Mouse (Mus musculus) left cerebral cortex, adult 11 months (tissue): ENCODE data around the gene Arrdc5.
A peak's percentile ranks its signal among the peaks of the same experiment; 100 is the strongest.
"Not testable (repeated sequence)": the region's sequence is repeated elsewhere in the genome, so short reads cannot be mapped to it uniquely, and the experiment has no call there.

Experiments
- DNase-seq: peaks from one replicate; pipeline ENCODE4 v3.0.0; 2022; ENCODE audit warnings: low spot score

Gene Arrdc5

GRCm38 (mm10) chr17:56276643-56277566 lies 23.2 kb downstream of the Arrdc5 start, which contains the start of gene Ticam1:
TSS of gene Ticam1 (minus strand) at chr17:56276786.
- DNase-seq: peak; percentile 80

- DNase-seq: no peak
Measured at GRCm38 (mm10) chr17:56275842-56276480, 24.1 kb downstream of the Arrdc5 start.

- no peak for DNase-seq
Measured at GRCm38 (mm10) chr17:56273986-56274385, 26.1 kb downstream of the Arrdc5 start.

- DNase-seq: no peak
Measured at GRCm38 (mm10) chr17:56273482-56273881, 26.6 kb downstream of the Arrdc5 start.

GRCm38 (mm10) chr17:56272644-56273043 lies 27.4 kb downstream of the Arrdc5 start:
- DNase-seq: no peak

- no peak for DNase-seq
Measured at GRCm38 (mm10) chr17:56271609-56272253, 28.4 kb downstream of the Arrdc5 start.

GRCm38 (mm10) chr17:56269741-56270140 lies 30.3 kb downstream of the Arrdc5 start:
- DNase-seq: no peak

- DNase-seq: peak; percentile 77
Measured at GRCm38 (mm10) chr17:56269153-56269630, 30.9 kb downstream of the Arrdc5 start.

- DNase-seq: peak; percentile 85
Measured at GRCm38 (mm10) chr17:56266271-56266670, 33.8 kb downstream of the Arrdc5 start.

GRCm38 (mm10) chr17:56265869-56266268 lies 34.2 kb downstream of the Arrdc5 start:
- no peak for DNase-seq

GRCm38 (mm10) chr17:56265011-56265410 lies 35.1 kb downstream of the Arrdc5 start:
- no peak for DNase-seq

- DNase-seq: peak; percentile 70
Measured at GRCm38 (mm10) chr17:56264020-56264419, 36.1 kb downstream of the Arrdc5 start.

- no peak for DNase-seq
Measured at GRCm38 (mm10) chr17:56262645-56263094, 37.4 kb downstream of the Arrdc5 start.

- no peak for DNase-seq
Measured at GRCm38 (mm10) chr17:56261166-56261565, 38.9 kb downstream of the Arrdc5 start.

- no peak for DNase-seq
Measured at GRCm38 (mm10) chr17:56259301-56260037, 40.6 kb downstream of the Arrdc5 start.

- not testable (repeated sequence) for DNase-seq
Measured at GRCm38 (mm10) chr17:56258812-56259211, 41.3 kb downstream of the Arrdc5 start.

GRCm38 (mm10) chr17:56258269-56258668 lies 41.8 kb downstream of the Arrdc5 start:
- not testable (repeated sequence) for DNase-seq

GRCm38 (mm10) chr17:56257181-56257894 lies 42.7 kb downstream of the Arrdc5 start:
- no peak for DNase-seq

GRCm38 (mm10) chr17:56256239-56256881 lies 43.7 kb downstream of the Arrdc5 start, which contains the start of gene Fem1a:
TSS of gene Fem1a (plus strand) at chr17:56256810.
- peak; percentile 98 for DNase-seq

GRCm38 (mm10) chr17:56255863-56256238 lies 44.2 kb downstream of the Arrdc5 start:
- peak; percentile 98 for DNase-seq
